Mouse (Mus musculus) right cerebral cortex, postnatal 25 days (tissue): ENCODE measurements at regions not wholly inside any gene's neighbourhood (a gene's known extent, or its start where the extent isn't known, plus 50 kb on each side); places are given as distances from the start of the nearest gene placed in this dataset.

Experiments used
- DNase-seq: peaks from one replicate; pipeline ENCODE4 v3.0.0; 2022

DNA sequence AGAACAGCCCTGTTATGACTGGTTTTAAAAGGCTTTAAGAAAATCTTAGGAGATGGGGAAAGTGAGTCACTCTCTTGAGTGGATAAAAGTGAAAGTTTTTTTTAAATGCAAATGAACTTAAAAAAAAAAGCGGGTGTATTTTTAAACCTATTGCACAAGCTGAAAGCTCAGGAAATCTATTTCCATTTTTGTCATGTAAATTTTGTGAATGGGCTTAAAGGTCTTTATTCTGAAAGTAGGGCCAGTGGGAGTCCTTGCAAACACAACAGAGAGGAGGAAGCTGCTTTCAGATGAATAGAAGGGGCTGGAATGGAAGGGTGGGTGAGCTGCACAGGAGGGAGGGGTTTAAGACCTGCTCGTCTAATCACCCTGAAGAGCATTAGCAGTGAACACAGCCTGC lies 62.9 kb downstream of the Fam84a start:
- DNase-seq: no peak

- DNase-seq: peak; percentile 35
Measured at GRCm38 (mm10) chr12:14082771-14083170, 69.1 kb downstream of the Fam84a start.

- no peak for DNase-seq
Measured at GRCm38 (mm10) chr12:14079892-14080291, 72.0 kb downstream of the Fam84a start.

DNA sequence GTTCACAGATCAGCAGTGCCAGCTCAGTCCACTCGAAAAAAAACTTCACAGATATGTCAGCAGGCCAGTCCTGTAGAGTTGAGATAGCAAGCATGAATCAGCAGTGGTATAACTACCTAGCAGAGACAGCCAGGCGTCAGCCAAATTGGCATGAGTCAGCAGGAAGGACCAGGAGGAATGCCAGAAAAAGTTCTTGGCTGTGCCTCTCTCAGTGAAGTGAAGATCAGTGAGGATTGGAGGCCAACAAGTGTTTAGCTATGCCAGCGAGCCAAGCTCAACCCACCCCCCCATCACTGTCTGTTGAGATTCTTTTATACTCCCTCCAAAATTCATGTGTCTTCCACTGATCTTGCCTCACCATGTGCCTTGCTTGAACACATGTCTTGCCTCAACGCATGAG lies 82.8 kb downstream of the Fam84a start:
- peak; percentile 37 for DNase-seq

DNA sequence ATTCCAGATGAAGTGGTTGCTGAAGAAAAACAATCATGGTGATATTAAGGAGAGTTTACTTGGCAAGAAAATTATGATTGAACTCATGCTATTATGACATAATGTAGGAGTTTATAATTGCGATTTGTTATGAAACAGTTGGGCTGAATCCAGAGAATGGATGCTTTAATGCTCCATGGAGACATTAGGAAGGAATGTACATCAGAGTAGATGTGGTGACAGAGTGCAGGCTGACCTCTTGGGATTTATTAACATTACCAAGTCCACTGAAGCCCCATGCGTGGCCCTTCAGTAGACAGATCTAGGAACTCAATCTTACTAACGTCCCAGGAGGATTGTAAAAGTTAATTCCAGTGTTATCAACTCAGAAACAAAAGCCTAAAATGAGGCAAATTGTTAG lies 86.5 kb downstream of the Fam84a start:
- DNase-seq: no peak

- no peak for DNase-seq
Measured at GRCm38 (mm10) chr12:14063276-14063675, 88.6 kb downstream of the Fam84a start.

DNA sequence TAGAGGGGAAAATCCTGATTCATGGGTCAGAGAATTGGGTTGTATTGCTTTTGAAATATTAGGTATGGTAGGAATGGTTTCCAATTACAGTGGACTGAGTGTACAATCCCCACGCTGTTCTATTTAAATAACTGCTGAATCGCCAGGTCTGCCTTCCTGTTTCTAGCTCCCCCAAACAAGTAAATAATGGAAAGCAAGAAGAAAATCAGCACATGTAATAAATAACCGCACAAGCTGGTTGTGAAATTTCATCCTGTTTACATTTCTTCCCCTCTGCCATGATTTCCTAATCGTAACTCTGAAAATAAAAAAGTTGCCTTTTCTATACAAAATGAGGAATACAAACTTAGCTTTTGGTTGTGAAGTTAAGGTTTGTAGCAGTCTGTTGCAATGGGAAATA lies 95.7 kb downstream of the Fam84a start:
- DNase-seq: no peak

DNA sequence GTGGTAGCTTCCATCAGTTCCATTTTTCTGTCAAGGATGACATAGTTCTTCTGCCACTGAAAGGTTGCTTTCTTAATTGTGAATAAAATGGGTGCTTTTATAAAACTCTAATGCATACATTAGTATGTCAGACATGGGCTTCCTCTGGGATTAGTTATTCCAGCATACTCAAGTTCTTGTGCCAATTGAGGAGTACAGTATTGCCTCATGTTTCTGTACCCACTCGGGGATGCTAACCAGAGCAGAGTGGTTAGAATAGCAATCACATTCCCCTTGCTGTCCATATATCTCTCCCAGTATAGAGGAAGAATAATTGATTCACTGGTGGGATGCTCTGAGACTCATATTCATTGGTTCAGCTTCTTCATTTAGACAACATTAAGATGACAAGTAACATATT lies 119.5 kb downstream of the Fam84a start:
- DNase-seq: no peak

GRCm38 (mm10) chr12:14015271-14015670 lies 136.6 kb downstream of the Fam84a start:
- no peak for DNase-seq

- DNase-seq: no peak
Measured at GRCm38 (mm10) chr12:14005991-14006390, 145.9 kb downstream of the Fam84a start.

DNA sequence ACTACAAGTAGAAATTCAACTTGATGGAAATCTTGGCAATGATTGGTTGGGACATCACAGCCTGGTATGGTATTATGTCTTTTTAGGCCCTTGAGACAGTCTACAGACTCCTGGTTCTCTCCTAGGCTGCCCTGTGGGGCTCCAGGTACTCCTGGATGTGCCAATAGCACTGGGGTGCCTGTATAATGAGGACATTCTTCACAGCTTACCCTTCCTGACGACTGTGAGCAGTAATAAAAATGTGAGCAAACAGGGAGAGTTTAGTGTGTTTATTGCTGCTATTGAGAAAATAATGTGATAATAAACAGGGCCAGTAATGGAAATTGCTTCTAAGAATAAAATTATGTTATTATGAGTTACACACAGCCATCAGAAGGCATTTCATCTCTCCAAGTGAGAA lies 150.2 kb downstream of the Fam84a start:
- no peak for DNase-seq

DNA sequence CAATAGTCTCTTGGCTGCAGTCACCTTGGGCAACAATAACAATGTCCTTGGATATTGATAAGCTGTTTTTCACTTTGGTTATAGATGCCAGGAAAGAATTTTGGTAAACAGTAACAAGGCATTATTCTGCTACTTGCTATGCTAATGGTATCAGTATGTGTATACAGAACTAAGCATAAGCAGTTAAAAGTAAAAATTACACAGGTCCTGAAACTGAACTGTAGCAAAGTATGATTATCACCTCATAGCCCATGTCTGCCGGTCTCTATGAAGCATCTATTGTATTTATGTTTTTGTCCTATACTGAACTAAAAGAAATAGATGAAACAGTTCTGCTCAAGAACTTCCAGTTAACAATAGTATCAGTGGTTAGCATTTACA lies 167.5 kb downstream of the Fam84a start:
- no peak for DNase-seq

DNA sequence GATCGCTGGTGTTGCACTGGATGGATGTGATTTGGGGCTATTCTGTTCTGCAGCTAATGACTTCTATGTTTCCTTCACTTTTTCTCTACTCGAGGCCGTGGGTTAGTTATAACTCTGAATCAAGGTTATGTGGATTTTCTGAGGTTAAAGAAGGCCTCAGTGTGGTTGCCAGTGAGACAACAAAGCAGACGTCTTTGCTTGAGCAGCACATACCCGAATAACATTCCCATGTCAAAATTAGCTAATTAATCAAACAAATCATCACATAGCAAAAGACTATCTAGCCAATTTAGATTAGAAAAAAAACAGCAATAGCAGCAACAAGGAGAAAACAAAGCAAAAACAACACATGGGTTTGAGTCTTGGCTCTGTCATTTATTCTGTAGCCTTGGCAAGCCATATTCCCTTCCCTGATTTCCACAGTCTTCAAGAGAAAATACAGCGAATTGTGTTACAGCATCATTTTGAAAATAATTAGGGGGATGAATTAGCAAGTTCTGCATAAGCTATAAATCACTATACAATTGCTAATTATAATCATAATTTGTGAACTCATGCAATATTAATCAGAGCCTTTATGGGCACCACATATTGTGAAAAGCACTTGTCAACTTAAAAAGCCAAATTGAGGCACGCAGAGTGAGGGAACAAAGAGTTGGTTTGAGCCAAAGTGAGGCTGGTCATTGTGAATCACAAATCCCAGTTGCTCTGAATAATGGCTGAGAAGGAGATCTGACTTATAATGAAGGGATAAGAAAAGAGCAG lies 168.0 kb downstream of the Fam84a start:
- no peak for DNase-seq

DNA sequence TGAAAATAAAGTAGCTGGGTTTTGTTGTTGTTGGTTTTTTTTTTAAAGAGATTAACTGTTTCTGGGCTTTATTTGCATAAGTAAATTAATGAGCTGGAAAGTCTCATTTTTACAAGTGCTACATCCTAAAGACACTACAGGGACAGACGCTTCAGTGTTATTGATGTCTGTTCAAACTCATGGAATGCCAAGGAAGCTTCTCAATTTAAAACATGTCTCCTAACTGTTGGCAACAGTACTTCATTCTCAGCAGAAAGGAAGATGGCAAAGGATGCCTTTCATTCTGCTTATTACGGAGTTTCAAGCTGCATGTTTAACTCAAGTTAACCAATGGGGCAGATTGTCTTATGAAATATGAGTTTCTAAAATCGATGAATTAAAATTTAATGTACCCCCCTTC lies 187.3 kb downstream of the Fam84a start:
- DNase-seq: no peak

GRCm38 (mm10) chr12:13939494-13939893 lies 212.4 kb downstream of the Fam84a start:
- peak; percentile 44 for DNase-seq

GRCm38 (mm10) chr12:13921066-13921465 lies 230.8 kb downstream of the Fam84a start:
- DNase-seq: no peak

DNA sequence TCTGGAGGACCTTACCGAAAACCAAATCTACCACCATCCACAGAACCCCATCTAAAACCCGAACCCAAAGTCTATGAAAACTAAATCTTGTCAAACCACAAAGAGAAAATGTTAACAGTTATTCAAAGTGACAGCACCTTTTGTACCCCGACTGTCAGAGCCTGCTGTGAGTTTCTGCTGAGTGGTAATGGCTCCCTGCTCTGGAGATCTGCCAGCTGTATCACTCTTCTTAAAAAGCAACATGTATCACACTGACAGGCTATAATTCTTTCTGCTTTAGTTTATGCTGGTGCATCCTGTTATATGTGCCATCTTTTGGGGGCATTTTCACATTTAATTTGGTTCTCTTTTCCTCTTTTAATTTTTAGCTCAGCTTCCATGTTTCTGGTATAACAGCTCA lies 268.5 kb downstream of the Fam84a start:
- DNase-seq: no peak

GRCm38 (mm10) chr12:13869161-13869560 lies 282.7 kb downstream of the Fam84a start:
- DNase-seq: no peak

- peak; percentile 56 for DNase-seq
Measured at GRCm38 (mm10) chr12:13861226-13861625, 290.6 kb downstream of the Fam84a start.

GRCm38 (mm10) chr12:13844532-13845485 lies 307.0 kb downstream of the Fam84a start:
- no peak for DNase-seq

GRCm38 (mm10) chr12:13843423-13844080 lies 308.3 kb downstream of the Fam84a start:
- DNase-seq: no peak

GRCm38 (mm10) chr12:13841238-13841637 lies 310.6 kb downstream of the Fam84a start:
- DNase-seq: no peak

DNA sequence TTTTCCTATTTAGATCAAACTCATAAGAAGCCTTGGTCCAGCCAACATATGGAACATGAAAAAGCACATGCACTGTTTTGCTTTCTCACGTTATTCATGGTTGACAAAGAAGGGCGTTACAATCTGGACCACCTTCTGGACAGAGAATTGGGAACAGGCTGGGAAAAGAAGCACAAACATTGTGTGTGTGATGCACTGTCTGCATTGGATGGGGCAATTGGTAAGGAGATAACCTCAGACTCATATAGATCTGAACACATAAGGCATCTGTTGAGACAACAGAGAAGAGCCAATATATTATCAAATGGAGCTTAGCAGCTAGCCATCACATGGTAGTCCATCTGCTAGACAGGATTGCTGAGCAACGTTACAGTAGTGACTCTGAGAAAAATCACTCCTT lies 317.1 kb downstream of the Fam84a start:
- no peak for DNase-seq

DNA sequence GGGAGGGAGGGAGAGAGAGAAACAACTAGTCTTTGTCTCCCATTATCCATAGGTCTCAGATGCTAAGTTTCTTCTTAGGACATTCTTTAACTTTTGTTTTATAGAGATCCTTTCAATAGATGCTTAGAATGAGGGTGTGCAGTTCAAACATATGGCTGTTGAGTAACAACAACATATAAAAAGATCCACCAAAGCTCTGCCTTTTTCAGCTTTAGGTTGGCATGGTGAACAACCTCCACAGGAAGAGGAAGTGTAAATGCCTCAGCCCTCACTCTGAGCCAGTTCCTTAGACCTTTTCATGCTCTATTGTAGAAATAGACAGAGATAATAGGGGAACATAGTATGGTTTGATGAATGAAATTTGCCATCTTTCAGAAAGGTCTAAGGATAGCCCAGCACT lies 326.0 kb downstream of the Fam84a start:
- no peak for DNase-seq
